Mouse (Mus musculus): Measurements from ENCODE around the gene Btk. TPM values are rescaled to one million over a fixed set of nuclear protein-coding genes. Genes with fewer than 3 reads are reported as not detected.
A peak's percentile ranks its signal among the peaks of the same experiment; 100 is the strongest.
"Not testable (repeated sequence)": the region's sequence is repeated elsewhere in the genome, so short reads cannot be mapped to it uniquely, and the experiment has no call there.

Gene Btk
- total and polyA plus RNA-seq, 3 experiments = 16.2 to 53.4 (median 38.1) TPM

DNA sequence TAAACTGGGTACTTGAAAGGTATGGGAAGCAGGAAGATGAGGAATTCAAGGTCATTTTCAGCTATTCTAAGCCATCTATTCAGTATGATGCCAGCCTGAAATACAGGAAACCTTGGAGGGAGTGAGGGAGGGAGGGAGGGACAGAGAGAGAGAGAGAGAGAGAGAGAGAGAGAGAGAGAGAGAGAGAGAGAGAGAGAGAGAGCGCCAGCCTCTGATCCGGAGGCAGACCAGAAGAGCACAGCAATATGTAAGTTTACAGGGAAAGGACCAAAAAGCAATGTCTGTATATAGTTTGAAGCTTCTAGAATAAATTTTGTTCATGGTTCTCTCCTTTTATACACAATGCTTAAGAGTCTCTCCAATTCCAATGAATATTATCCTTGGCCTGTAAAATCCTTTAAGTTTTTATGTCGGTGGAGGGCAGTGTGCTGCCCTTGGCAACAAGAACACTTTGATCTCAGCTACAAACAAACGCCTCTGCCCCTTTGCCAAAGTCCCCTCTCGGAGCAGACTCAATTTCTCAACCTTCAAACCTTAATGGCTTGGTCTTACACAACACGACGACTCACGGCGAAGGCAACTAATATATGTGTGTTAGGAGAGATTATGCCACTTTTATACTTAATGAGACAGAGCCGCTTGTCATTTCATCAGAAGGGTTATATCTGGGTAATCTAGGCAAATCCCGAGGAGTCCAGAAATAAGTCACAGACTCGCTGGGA lies 42.8 kb downstream of the Btk start:
- Histone ChIP-seq H3K79me2 (replicated peaks; ENCODE audit: control insufficient read depth, extremely low read depth, insufficient read depth, poor library complexity, severe bottlenecking) (peaks cover 27% of the 10 kb centered on the region), H3K4me3 (replicated peaks in 1 of 3; ENCODE audit: low read depth in 2 of 3, low read length in 2 of 3, poor library complexity in 1 of 3) (peak overlapping the region; percentile 66 to 84 (median 78)), H3K9me3 (replicated peaks; ENCODE audit: low read length) (no peaks in the 10 kb centered on the region), H3K27ac (ENCODE audit: insufficient read depth, low read depth) (no peak overlapping the region), H3K27me3 (replicated peaks) (no peaks in the 10 kb centered on the region), H3K36me3 (replicated peaks in 1 of 2; ENCODE audit: control insufficient read depth in 1 of 2, insufficient read depth in 1 of 2, low read length in 1 of 2) (peaks cover 9 to 37% of the 10 kb centered on the region in 2 experiments), H3K4me1 (ENCODE audit: control insufficient read depth in 1 of 2, insufficient read depth in 2 of 2) (peaks cover 3 to 4% of the 10 kb centered on the region in 2 experiments; a peak in 2 of 4 replicates), H3K9ac (ENCODE audit: insufficient read depth, low read depth) (peak overlapping the region; percentile 91), H3K4me2 (ENCODE audit: insufficient read depth, low read depth, poor library complexity, severe bottlenecking) (peak overlapping the region; percentile 93)
- in situ Hi-C loops (cut with MboI; ENCODE audit: low pct_ligation_motif_present, low pct_unique_long_range_greater_than_20kb, low sequenced_read_pairs) (no loop called here), dilution Hi-C loops (cut with MboI; ENCODE audit: extremely low pct_ligation_motif_present, extremely low pct_unique_long_range_greater_than_20kb, low sequenced_read_pairs) (no loop called here)
- TF ChIP-seq NRF1 (IDR thresholded peaks at IDR 0.05; ENCODE audit: low read depth, low read length) = no peak
- peak; percentile 32 for DNase-seq (ENCODE audit: extremely low read depth)

DNA sequence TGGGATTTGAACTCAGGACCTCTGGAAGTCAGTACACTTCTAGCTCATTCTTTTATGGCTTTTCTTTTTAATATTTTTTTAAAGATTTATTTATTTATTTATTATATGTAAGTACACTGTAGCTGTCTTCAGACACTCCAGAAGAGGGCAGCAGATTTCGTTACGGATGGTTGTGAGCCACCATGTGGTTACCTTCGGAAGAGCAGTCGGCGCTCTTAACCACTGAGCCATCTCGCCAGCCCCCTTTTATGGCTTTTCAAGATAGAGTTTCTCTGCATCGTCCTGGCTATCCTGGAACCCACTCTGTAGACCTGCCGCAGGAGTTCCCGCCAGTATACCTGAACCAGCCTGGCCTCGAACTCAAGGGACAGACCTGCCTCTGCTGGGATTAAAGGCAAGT lies 43.6 kb downstream of the Btk start:
- H3K4me1 ChIP-seq (ENCODE audit: control insufficient read depth in 1 of 2, insufficient read depth in 2 of 2); dilution Hi-C loops (cut with MboI; ENCODE audit: extremely low pct_ligation_motif_present, extremely low pct_unique_long_range_greater_than_20kb, low sequenced_read_pairs); in situ Hi-C loops (cut with MboI; ENCODE audit: low pct_ligation_motif_present, low pct_unique_long_range_greater_than_20kb, low sequenced_read_pairs); H3K27me3 ChIP-seq (replicated peaks); H3K27ac ChIP-seq (ENCODE audit: insufficient read depth, low read depth); H3K9me3 ChIP-seq (replicated peaks; ENCODE audit: low read length): not testable (repeated sequence)
- Histone ChIP-seq H3K79me2 (replicated peaks; ENCODE audit: control insufficient read depth, extremely low read depth, insufficient read depth, poor library complexity, severe bottlenecking) (peaks cover 27% of the 10 kb centered on the region), H3K9ac (ENCODE audit: insufficient read depth, low read depth) (peak overlapping the region; percentile 91), H3K4me2 (ENCODE audit: insufficient read depth, low read depth, poor library complexity, severe bottlenecking) (peak overlapping the region; percentile 93), H3K4me3 (replicated peaks in 1 of 3; ENCODE audit: low read depth in 2 of 3, low read length in 2 of 3, poor library complexity in 1 of 3) (peak overlapping the region; percentile 56 to 66 (median 64)), H3K36me3 (replicated peaks in 1 of 2; ENCODE audit: control insufficient read depth in 1 of 2, insufficient read depth in 1 of 2, low read length in 1 of 2) (peaks cover 9 to 36% of the 10 kb centered on the region in 2 experiments)
- peak; percentile 52 for DNase-seq (ENCODE audit: extremely low read depth)
- TF ChIP-seq MYC (IDR thresholded peaks at IDR 0.05; ENCODE audit: low read depth, low read length) (0 out of 2 replicates have a peak, but pooled peaks have one; percentile 34), MXI1 (IDR thresholded peaks at IDR 0.05; ENCODE audit: low read depth, low read length) (0 out of 2 replicates have a peak, but pooled peaks have one; percentile 32), CTCF (conservative IDR thresholded peaks at IDR 0.05 in 1 of 2, IDR thresholded peaks at IDR 0.05 in 1 of 2; ENCODE audit: low read depth in 2 of 2, low read length in 2 of 2) (peak in 1 of 2 experiments; percentile 76; a peak in 2 of 4 replicates), MAX (IDR thresholded peaks at IDR 0.05; ENCODE audit: low read length) (0 out of 2 replicates have a peak, but pooled peaks have one; percentile 21)

DNA sequence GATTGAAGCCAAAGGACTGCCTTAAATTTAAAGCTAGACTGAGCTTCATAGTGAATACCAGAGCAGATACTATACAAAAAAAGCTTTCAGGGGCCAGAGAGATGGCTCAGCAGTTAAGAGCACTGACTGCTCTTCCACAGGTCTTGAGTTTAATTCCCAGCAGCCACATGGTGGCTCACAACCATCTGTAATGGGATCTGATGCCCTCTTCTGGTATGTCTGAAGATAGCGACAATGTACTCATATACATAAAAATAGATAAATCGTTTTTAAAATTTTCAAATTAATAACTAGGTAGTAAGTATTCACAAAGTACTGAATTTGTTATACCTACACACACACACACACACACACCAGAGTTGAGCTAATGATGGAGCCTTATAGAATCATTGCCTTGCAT lies 50.0 kb downstream of the Btk start:
- TF ChIP-seq NRF1 (IDR thresholded peaks at IDR 0.05; ENCODE audit: low read depth, low read length) (no peak), CTCF (conservative IDR thresholded peaks at IDR 0.05 in 1 of 2, IDR thresholded peaks at IDR 0.05 in 1 of 2; ENCODE audit: low read depth in 2 of 2, low read length in 2 of 2) (peak in 1 of 2 experiments; percentile 17; a peak in 1 of 4 replicates)
- no peak for DNase-seq (ENCODE audit: extremely low read depth)

More for the DNA sequence above, 50.0 kb downstream of the Btk start:
- Histone ChIP-seq H3K27me3 (replicated peaks) (no peaks in the 10 kb centered on the region), H3K79me2 (replicated peaks; ENCODE audit: control insufficient read depth, extremely low read depth, insufficient read depth, poor library complexity, severe bottlenecking) (no peaks in the 10 kb centered on the region; the same call in 1 of the 2 replicates), H3K4me3 (replicated peaks in 1 of 3; ENCODE audit: low read depth in 2 of 3, low read length in 2 of 3, poor library complexity in 1 of 3) (no peak overlapping the region), H3K4me1 (ENCODE audit: control insufficient read depth in 1 of 2, insufficient read depth in 2 of 2) (no peaks in the 10 kb centered on the region), H3K36me3 (replicated peaks in 1 of 2; ENCODE audit: control insufficient read depth in 1 of 2, insufficient read depth in 1 of 2, low read length in 1 of 2) (peaks cover 9 to 24% of the 10 kb centered on the region in 2 experiments), H3K9ac (ENCODE audit: insufficient read depth, low read depth) (no peak overlapping the region), H3K4me2 (ENCODE audit: insufficient read depth, low read depth, poor library complexity, severe bottlenecking) (no peak overlapping the region), H3K9me3 (replicated peaks; ENCODE audit: low read length) (no peaks in the 10 kb centered on the region), H3K27ac (ENCODE audit: insufficient read depth, low read depth) (no peak overlapping the region)
- dilution Hi-C loops (cut with MboI; ENCODE audit: extremely low pct_ligation_motif_present, extremely low pct_unique_long_range_greater_than_20kb, low sequenced_read_pairs) (no loop called here), in situ Hi-C loops (cut with MboI; ENCODE audit: low pct_ligation_motif_present, low pct_unique_long_range_greater_than_20kb, low sequenced_read_pairs) (no loop called here)
